Mouse (Mus musculus) heart, embryonic 16.5 days (tissue): ENCODE measurements around the gene Birc3. TPM values are rescaled to one million over a fixed set of nuclear protein-coding genes. Genes with fewer than 3 reads are reported as not detected.
A peak's percentile ranks its signal among the peaks of the same experiment; 100 is the strongest.

Source experiments
- ATAC-seq: fragments of 200-750 bp; cut with Nextera tagmentation; replicated peaks from 2 replicates; pipeline ENCODE4 v1.8.0; 2017; ENCODE audit warnings: moderate number of reproducible peaks; ENCODE audit not compliant: insufficient read depth, low FRiP score; ENCODE audit errors: extremely low read depth
- H3K27ac ChIP-seq: fragments of 300-500 bp; sonication (generic); 2 replicates; pipeline ENCODE4 v1.5.1; 2014; ENCODE audit warnings: mild to moderate bottlenecking, low read length, control low read depth, moderate library complexity
- H3K27me3 ChIP-seq: fragments of 300-500 bp; sonication (generic); 2 replicates; pipeline ENCODE4 v1.6.1; 2014; ENCODE audit warnings: low read length, mixed read lengths; ENCODE audit not compliant: control insufficient read depth, insufficient read depth
- H3K36me3 ChIP-seq: fragments of 300-500 bp; sonication (generic); 2 replicates; pipeline ENCODE4 v1.6.1; 2014; ENCODE audit not compliant: control insufficient read depth, insufficient read depth
- H3K4me1 ChIP-seq: fragments of 300-500 bp; sonication (generic); 2 replicates; pipeline ENCODE4 v1.6.1; 2014; ENCODE audit warnings: low read length, mixed read lengths; ENCODE audit not compliant: control insufficient read depth, insufficient read depth
- H3K4me2 ChIP-seq: fragments of 300-500 bp; sonication (generic); 2 replicates; pipeline ENCODE4 v1.6.1; 2014; ENCODE audit warnings: low read depth, mild to moderate bottlenecking, control low read depth, low read length
- H3K4me3 ChIP-seq: fragments of 300-500 bp; sonication (generic); 2 replicates; pipeline ENCODE4 v1.5.1; 2014; ENCODE audit warnings: mild to moderate bottlenecking, control low read depth, low read length
- H3K9ac ChIP-seq: fragments of 300-500 bp; sonication (generic); 2 replicates; pipeline ENCODE4 v1.6.1; 2014; ENCODE audit warnings: low read length, control low read depth
- H3K9me3 ChIP-seq: fragments of 300-500 bp; sonication (generic); replicated peaks from 2 replicates; pipeline ENCODE4 v1.6.1; 2016; ENCODE audit warnings: low read length; ENCODE audit not compliant: control insufficient read depth
- WGBS: fragments of 180-500 bp; shearing (Covaris S2); extraction: QIAGEN DNeasy Blood & Tissue Kit; methylation state at CpG from one replicate; pipeline ENCODE4 v1.1.7; 2014; 5-methylcytosine and 5-hydroxymethylcytosine counted together
- polyA plus RNA-seq: library from polyadenylated mRNA; unstranded; fragments of >200 nt; fragmentation: Nextera tagmentation; extraction: Ambion mirVana; gene quantifications from 2 replicates; pipeline ENCODE4 v1.2.1, GENCODE M21; 2015

The Birc3 gene
- polyA plus RNA-seq: 7.3 and 10.0 TPM in 2 replicates

GRCm38 (mm10) chr9:7872775-7873439 is at the start of gene Birc3:
Gene Birc3, minus strand, starts transcription at chr9:7873186.
- Histone ChIP-seq H3K4me3 (peak within 1 kb of the TSS; percentile 70), H3K9ac (peak within 1 kb of the TSS; percentile 89), H3K36me3 (no peaks in the 10 kb centered on the region), H3K4me1 (peaks cover 4% of the 10 kb centered on the region; the same call in 1 of the 2 replicates), H3K9me3 (no peaks in the 10 kb centered on the region), H3K27ac (peak within 1 kb of the TSS; percentile 79), H3K27me3 (no peaks in the 10 kb centered on the region), H3K4me2 (peak within 1 kb of the TSS; percentile 84)
- 4% methylated on average over 26 of the region's 26 CpGs for WGBS
- peak; percentile 89 for ATAC-seq

GRCm38 (mm10) chr9:7914925-7915324 is 41.9 kb upstream of the Birc3 start:
- ATAC-seq: no peak
- peaks cover 3% of the 10 kb centered on the region; the same call in 1 of the 2 replicates for H3K4me1 ChIP-seq
- no peaks in the 10 kb centered on the region for H3K9me3 ChIP-seq
- no peak overlapping the region; the same call in 1 of the 2 replicates for H3K4me3 ChIP-seq
- H3K36me3 ChIP-seq: no peaks in the 10 kb centered on the region
- H3K27ac ChIP-seq: peak overlapping the region; percentile 46
- peak overlapping the region; percentile 35; the same call in 1 of the 2 replicates for H3K9ac ChIP-seq
- 55% methylated on average over 8 of the region's 8 CpGs for WGBS
- H3K27me3 ChIP-seq: no peaks in the 10 kb centered on the region
- peak overlapping the region; percentile 77 for H3K4me2 ChIP-seq

DNA sequence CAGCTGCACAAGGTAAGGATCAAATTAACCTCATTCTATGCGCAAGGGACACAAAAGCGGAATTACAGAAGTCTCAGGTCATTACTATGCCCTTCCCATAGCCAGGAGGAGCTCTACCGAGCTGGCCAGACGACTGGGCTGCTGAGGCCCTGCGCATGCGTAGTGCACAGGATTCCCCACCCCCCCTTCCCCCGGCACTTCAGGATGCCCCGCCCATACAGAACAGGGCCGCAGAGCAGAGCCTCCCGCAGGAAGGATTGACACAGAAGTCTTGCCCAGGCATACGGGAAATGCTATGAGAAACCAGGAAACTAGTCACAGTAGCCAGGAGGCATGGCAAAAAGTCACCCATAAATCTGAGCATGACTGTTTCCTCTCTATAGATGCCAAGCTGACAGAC is 41.5 kb upstream of the Birc3 start:
- Histone ChIP-seq H3K27me3 (no peaks in the 10 kb centered on the region), H3K9ac (peak overlapping the region; percentile 67), H3K27ac (peak overlapping the region; percentile 68), H3K36me3 (no peaks in the 10 kb centered on the region), H3K4me1 (peaks cover 3% of the 10 kb centered on the region; the same call in 1 of the 2 replicates), H3K9me3 (no peaks in the 10 kb centered on the region), H3K4me2 (peak overlapping the region; percentile 77), H3K4me3 (peak overlapping the region; percentile 45)
- ATAC-seq: peak; percentile 94
- 3% methylated on average over 11 of the region's 11 CpGs for WGBS

GRCm38 (mm10) chr9:7913953-7914352 is 41.0 kb upstream of the Birc3 start:
- no peak for ATAC-seq
- Histone ChIP-seq H3K27ac (peak overlapping the region; percentile 68), H3K27me3 (no peaks in the 10 kb centered on the region), H3K36me3 (no peaks in the 10 kb centered on the region), H3K9me3 (no peaks in the 10 kb centered on the region), H3K4me3 (peak overlapping the region; percentile 45), H3K4me2 (peak overlapping the region; percentile 77), H3K9ac (peak overlapping the region; percentile 67), H3K4me1 (peaks cover 3% of the 10 kb centered on the region; the same call in 1 of the 2 replicates)
- 49% methylated on average over 19 of the region's 19 CpGs for WGBS

GRCm38 (mm10) chr9:7907351-7907985 is 34.5 kb upstream of the Birc3 start:
- Histone ChIP-seq H3K27ac (no peak overlapping the region), H3K27me3 (no peaks in the 10 kb centered on the region), H3K4me1 (0 out of 2 replicates have a peak, but pooled peaks cover 2% of the 10 kb centered on the region), H3K9me3 (no peaks in the 10 kb centered on the region), H3K36me3 (no peaks in the 10 kb centered on the region), H3K4me2 (no peak overlapping the region), H3K4me3 (no peak overlapping the region), H3K9ac (no peak overlapping the region)
- ATAC-seq: no peak
- 74% methylated on average over 2 of the region's 2 CpGs for WGBS

DNA sequence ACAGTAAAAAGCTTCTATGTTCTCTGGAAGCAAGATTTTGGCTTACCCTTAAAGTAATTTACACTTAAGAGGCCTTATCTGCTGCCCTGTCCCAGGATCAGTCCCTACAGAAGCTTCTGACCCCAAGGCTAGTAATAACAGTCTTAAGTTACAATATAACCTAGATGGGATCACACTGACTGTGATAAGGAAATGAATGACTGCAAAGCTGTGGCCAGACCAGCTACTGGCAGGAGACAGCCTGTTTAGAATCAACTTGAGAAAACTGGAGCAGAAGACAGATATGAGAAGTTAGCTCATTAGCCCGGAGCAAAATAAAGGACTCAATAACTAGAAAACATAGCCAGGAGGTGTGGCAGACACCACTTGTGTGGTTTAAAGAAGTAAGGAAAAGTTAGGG is 33.6 kb upstream of the Birc3 start:
- no peak for ATAC-seq
- Histone ChIP-seq H3K27me3 (no peaks in the 10 kb centered on the region), H3K4me2 (no peak overlapping the region), H3K9ac (no peak overlapping the region), H3K36me3 (no peaks in the 10 kb centered on the region), H3K9me3 (no peaks in the 10 kb centered on the region), H3K27ac (no peak overlapping the region), H3K4me3 (no peak overlapping the region), H3K4me1 (0 out of 2 replicates have a peak, but pooled peaks cover 2% of the 10 kb centered on the region)
- 51% methylated on average over 1 of the region's 1 CpGs for WGBS

DNA sequence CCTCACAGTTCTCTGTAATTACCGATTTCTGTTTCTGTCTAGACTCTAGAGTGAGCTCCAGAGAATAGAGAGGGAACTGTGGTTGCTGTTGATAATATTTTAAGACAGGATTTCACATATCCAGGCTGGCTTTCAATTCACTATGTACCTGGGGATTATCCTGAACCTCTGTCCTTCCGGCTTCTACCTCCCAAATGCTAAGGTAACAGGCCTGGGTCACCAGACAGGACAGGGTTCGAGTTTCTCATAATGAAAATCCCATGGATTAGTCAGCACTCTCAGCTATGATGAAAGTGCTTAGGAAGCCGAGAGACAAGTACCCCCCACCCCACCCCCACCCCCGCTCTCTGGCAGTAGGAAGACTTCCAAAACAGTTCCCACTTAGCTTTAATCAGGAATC is 30.8 kb upstream of the Birc3 start:
- Histone ChIP-seq H3K4me1 (0 out of 2 replicates have a peak, but pooled peaks cover 2% of the 10 kb centered on the region), H3K9me3 (no peaks in the 10 kb centered on the region), H3K36me3 (no peaks in the 10 kb centered on the region), H3K4me3 (no peak overlapping the region), H3K27ac (no peak overlapping the region), H3K4me2 (no peak overlapping the region), H3K9ac (no peak overlapping the region), H3K27me3 (no peaks in the 10 kb centered on the region)
- no peak for ATAC-seq
- 54% methylated on average over 5 of the region's 5 CpGs for WGBS

DNA sequence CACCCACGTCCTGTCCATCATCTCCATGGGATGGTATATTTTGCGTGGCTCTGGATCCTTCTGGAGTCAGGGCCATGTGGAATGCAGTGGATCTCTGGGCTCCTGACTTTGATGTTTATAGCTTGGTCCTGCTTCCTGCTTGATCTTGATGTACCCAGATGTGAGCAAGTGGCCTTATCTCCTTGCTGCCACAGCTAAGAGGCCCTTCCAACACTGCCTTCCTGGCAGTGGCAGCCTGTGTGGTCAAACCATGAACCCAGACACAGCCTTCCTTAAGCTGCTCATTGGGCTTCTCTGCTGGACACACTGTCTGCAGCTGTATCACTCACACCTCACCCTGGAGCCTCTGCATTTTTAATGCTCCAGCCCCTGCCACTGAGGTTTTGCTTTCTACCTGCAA is 30.3 kb upstream of the Birc3 start:
- Histone ChIP-seq H3K4me3 (no peak overlapping the region), H3K4me1 (0 out of 2 replicates have a peak, but pooled peaks cover 2% of the 10 kb centered on the region), H3K36me3 (no peaks in the 10 kb centered on the region), H3K9ac (no peak overlapping the region), H3K27ac (no peak overlapping the region), H3K4me2 (no peak overlapping the region), H3K9me3 (no peaks in the 10 kb centered on the region), H3K27me3 (no peaks in the 10 kb centered on the region)
- ATAC-seq: no peak
- 69% methylated on average over 2 of the region's 2 CpGs for WGBS

- whole genome bisulfite sequencing: 50% methylated on average over 7 of the region's 7 CpGs
- ATAC-seq: no peak
- Histone ChIP-seq H3K27ac (no peak overlapping the region), H3K4me1 (0 out of 2 replicates have a peak, but pooled peaks cover 2% of the 10 kb centered on the region), H3K4me2 (no peak overlapping the region), H3K27me3 (no peaks in the 10 kb centered on the region), H3K9ac (no peak overlapping the region), H3K4me3 (no peak overlapping the region), H3K36me3 (no peaks in the 10 kb centered on the region), H3K9me3 (no peaks in the 10 kb centered on the region)
These were observed 29.3 kb upstream of the Birc3 start for GRCm38 (mm10) chr9:7902311-7902710.
